Mouse (Mus musculus): ENCODE results near the gene Cadm2.

GRCm38 (mm10) chr16:67410926-67411325 lies 209.8 kb downstream of the Cadm2 start:
- no peak for TF ChIP-seq CTCF (IDR thresholded peaks at IDR 0.05; ENCODE audit: borderline replicate concordance, control insufficient read depth, extremely low read depth, insufficient read depth, low read length, poor library complexity)
- TF ChIP-seq POLR2A (IDR thresholded peaks at IDR 0.05; ENCODE audit: control insufficient read depth, extremely low read depth, insufficient read depth, low read length, poor library complexity) = no peak

Data from thymus, adult 2 months (tissue).